Mouse (Mus musculus): ENCODE measurements around the gene Jag2. TPM values are rescaled to one million over a fixed set of nuclear protein-coding genes. Genes with fewer than 3 reads are reported as not detected.
A peak's percentile ranks its signal among the peaks of the same experiment; 100 is the strongest.

Gene Jag2
- polyA plus RNA-seq, 1 experiment from 2014 or later = 3.7 TPM

DNA sequence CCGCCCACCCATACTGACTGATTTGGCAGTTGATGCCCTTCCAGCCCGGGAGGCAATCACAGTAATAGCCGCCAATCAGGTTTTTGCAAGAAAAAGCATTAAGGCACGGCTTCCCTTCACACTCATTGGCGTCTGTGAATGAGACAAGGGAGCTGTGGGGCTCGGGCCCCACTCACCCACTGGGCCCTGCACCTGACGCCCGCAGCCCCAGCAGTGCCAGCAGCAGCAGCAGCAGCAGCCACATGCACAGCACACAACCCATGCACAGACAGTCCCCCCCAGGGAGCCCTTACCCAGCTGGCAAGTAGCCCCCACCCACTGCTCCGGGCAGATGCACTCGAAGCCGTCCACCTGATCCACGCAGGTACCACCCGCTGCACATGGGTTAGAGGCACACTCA lies 14.0 kb downstream of the Jag2 start:
- H3K9ac ChIP-seq = no peak overlapping the region
- 83% methylated on average over 13 of the region's 13 CpGs for WGBS
- no peak for ATAC-seq

DNA sequence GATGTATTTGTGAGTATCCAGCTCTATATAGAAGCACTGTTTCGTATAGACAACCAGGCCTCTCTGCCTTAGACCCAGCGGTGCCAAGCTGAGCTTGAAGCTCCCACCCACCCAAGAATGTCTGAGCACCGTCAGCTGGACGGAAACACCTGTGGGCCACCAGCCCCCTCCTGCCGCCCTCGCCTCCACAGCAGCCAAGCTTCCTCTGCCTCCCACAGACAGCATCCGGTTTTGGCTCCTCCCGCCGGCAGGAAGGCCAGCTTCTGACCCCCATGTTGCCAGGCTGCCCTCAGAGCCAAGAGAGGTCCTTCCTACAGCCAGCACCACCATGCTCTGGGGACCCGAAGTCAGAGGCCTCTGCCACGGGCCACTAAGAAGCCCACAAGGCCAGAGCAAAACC lies 15.0 kb downstream of the Jag2 start:
- no peak for ATAC-seq
- no peaks in the 10 kb centered on the region for H3K9me3 ChIP-seq
- no peak overlapping the region for H3K4me2 ChIP-seq (replicated peaks)
- no peak overlapping the region for H3K27ac ChIP-seq
- no peaks in the 10 kb centered on the region for H3K36me3 ChIP-seq
- 0 out of 2 replicates have a peak, but pooled peaks cover 5% of the 10 kb centered on the region for H3K4me1 ChIP-seq (replicated peaks)
- H3K4me3 ChIP-seq (replicated peaks) = no peak overlapping the region
- no peak overlapping the region for H3K9ac ChIP-seq
- H3K27me3 ChIP-seq (replicated peaks) = no peaks in the 10 kb centered on the region
- WGBS = 78% methylated on average over 11 of the region's 11 CpGs

More for the DNA sequence above, 14.0 kb downstream of the Jag2 start:
- Histone ChIP-seq H3K36me3 (no peaks in the 10 kb centered on the region), H3K27ac (no peak overlapping the region), H3K4me1 (replicated peaks) (0 out of 2 replicates have a peak, but pooled peaks cover 5% of the 10 kb centered on the region), H3K9me3 (no peaks in the 10 kb centered on the region), H3K4me3 (replicated peaks) (no peak overlapping the region), H3K27me3 (replicated peaks) (no peaks in the 10 kb centered on the region), H3K4me2 (replicated peaks) (no peak overlapping the region)

DNA sequence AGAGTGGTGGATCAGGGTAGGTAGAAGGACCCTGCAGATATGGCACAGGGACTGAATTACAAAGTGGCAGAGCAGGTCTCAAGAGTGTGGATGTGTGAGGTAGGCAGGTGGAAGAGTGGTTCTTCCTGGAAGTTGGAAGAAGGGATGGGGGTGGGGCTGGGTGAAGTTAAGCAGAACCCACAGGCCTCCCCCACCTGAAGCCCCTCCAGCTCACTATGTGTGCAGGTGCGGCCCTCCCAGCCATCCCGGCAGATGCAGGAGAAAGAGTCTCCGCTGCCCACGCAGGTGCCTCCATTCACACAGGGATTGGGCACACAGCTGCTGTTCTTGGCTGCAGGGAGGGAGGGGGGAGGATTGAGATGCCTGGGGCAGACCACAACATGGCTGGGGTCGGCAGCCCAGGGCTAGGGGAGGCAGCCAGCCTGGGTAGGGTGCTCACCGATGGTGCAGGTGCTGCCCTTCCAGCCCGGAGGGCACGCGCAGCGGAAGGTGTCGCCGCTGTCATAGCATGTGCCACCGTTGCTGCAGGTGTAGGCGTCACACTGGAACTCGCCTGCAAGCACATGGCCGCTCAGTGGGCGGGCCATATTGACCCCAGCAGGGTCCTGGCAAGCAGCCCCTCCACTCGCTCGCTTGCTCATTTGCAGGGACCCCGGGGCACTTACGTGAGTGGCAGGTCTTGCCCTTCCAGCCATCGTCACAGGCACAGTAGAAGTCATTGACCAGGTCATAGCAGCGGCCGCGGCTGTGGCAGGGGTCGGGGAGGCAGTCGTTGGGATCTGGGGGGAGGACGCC lies 16.4 kb downstream of the Jag2 start:
- Histone ChIP-seq H3K9ac (no peak overlapping the region), H3K4me1 (replicated peaks) (0 out of 2 replicates have a peak, but pooled peaks cover 5% of the 10 kb centered on the region), H3K36me3 (no peaks in the 10 kb centered on the region), H3K4me3 (replicated peaks) (no peak overlapping the region), H3K27me3 (replicated peaks) (no peaks in the 10 kb centered on the region), H3K27ac (no peak overlapping the region), H3K9me3 (no peaks in the 10 kb centered on the region), H3K4me2 (replicated peaks) (no peak overlapping the region)
- 88% methylated on average over 28 of the region's 28 CpGs for WGBS
- ATAC-seq = no peak

DNA sequence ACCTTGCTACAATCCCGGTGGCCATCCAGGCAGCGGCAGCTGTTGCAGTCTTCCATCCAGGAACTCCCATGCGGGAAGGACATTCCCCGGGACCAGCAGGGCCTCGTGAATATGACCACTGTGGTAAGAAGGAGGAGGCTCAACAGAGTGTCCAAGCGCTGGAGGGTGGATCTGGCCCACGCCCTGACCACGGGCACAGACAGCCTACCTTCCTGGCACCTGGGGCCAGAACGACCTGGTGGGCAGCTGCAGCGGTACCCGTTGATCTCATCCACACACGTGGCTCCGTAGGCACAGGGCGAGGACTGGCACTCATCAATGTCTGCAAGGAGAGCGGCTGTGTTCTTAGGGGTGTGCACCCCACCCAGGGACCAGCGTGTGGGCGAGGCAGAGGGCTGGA lies 17.9 kb downstream of the Jag2 start:
- H3K9ac ChIP-seq = no peak overlapping the region
- 81% methylated on average over 17 of the region's 17 CpGs for WGBS
- H3K36me3 ChIP-seq = no peaks in the 10 kb centered on the region
- 0 out of 2 replicates have a peak, but pooled peaks cover 5% of the 10 kb centered on the region for H3K4me1 ChIP-seq (replicated peaks)
- H3K4me3 ChIP-seq (replicated peaks) = no peak overlapping the region
- no peak overlapping the region for H3K27ac ChIP-seq
- H3K9me3 ChIP-seq = no peaks in the 10 kb centered on the region
- ATAC-seq = no peak
- no peaks in the 10 kb centered on the region for H3K27me3 ChIP-seq (replicated peaks)
- no peak overlapping the region for H3K4me2 ChIP-seq (replicated peaks)

DNA sequence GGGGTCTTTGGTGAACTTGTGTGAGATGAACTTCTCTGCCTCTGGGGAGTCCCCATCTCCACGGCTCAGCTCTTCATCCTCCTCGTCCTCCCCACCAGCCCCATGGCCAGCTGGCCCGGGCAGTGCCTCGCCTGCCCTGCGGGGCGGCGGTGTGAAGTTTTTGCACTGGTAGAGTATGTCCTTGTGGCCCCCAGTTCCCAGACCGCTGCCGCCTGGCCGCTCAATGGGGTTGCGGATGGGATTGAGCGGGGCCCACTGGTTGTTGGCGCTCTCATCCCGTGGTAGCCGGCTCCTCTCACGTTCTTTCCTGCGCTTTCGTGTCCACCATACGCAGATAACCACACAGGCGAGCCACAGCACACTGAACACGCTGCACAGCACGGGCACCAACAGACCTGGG lies 20.6 kb downstream of the Jag2 start:
- H3K27me3 ChIP-seq (replicated peaks) = no peaks in the 10 kb centered on the region
- H3K27ac ChIP-seq = no peak overlapping the region
- H3K4me1 ChIP-seq (replicated peaks) = no peaks in the 10 kb centered on the region
- H3K4me3 ChIP-seq (replicated peaks) = no peak overlapping the region
- H3K36me3 ChIP-seq = no peaks in the 10 kb centered on the region
- no peak for ATAC-seq
- H3K9ac ChIP-seq = no peak overlapping the region
- no peak overlapping the region for H3K4me2 ChIP-seq (replicated peaks)
- H3K9me3 ChIP-seq = no peaks in the 10 kb centered on the region
- 94% methylated on average over 22 of the region's 22 CpGs for WGBS

DNA sequence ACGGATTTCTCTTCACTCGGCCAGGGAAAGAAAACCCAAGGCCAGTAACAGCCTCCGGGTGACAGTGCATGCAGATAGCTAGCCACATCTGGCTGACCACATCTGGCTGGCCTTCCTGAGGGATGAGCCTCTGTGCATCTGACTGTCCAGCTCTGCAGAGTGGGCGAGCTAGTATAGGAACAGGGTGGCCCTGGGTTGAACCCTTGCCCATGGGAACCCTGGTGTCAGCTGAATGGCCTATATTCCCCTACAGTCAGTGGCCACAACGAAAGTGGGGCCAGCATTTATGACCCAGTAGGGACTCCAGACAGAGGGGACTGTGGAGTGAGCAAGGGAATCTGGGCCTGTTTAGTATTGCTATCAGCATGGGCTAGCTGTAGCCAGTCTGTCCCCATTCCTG lies 24.6 kb downstream of the Jag2 start:
- H3K27ac ChIP-seq = no peak overlapping the region
- H3K4me2 ChIP-seq (replicated peaks) = no peak overlapping the region
- ATAC-seq = no peak
- no peaks in the 10 kb centered on the region for H3K9me3 ChIP-seq
- 81% methylated on average over 5 of the region's 5 CpGs for WGBS
- no peaks in the 10 kb centered on the region for H3K27me3 ChIP-seq (replicated peaks)
- no peaks in the 10 kb centered on the region for H3K36me3 ChIP-seq
- H3K4me1 ChIP-seq (replicated peaks) = no peaks in the 10 kb centered on the region
- no peak overlapping the region for H3K9ac ChIP-seq
- no peak overlapping the region for H3K4me3 ChIP-seq (replicated peaks)

DNA sequence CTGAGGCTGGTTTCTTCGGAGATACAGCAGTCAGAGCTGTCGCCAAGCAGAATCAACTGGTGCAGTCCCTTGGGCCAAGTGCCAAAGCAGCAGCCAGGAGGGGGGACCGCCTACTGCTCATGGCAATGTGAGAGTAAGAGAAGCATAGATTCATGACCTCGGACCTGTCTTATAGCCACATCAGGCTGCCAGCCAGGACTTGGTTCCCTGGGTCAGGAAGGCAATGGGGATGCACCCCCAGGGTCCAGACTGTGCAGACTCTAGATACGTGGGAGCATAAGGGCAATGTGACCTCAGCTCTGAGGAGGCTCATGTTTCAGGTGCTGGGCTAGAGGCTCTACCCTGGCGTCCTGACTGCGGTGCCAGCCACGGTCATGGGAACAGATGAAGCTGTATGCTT lies 25.6 kb downstream of the Jag2 start:
- WGBS = 70% methylated on average over 8 of the region's 8 CpGs
- Histone ChIP-seq H3K9me3 (no peaks in the 10 kb centered on the region), H3K4me2 (replicated peaks) (no peak overlapping the region), H3K4me1 (replicated peaks) (no peaks in the 10 kb centered on the region), H3K4me3 (replicated peaks) (no peak overlapping the region), H3K27ac (no peak overlapping the region), H3K36me3 (no peaks in the 10 kb centered on the region), H3K27me3 (replicated peaks) (no peaks in the 10 kb centered on the region), H3K9ac (no peak overlapping the region)
- ATAC-seq = no peak

DNA sequence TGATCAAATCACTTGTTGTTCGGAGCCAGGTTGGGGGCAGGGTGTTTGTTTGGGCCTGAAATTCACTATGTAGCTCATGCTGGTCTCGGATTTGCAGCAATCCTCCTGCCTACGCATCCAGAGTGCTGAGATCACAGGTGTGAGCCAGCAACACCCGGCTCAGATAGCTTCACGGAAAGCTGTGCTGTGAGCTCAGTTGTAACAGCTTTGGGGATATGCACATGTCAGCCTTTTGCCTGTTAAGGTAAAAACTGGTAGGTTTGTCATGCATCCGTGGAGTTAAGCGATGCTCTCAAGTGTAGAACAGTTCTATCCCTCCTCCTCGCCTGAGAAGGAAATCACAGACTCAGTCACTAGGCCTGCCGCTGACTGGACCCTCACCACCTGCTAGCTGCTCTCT lies 28.9 kb downstream of the Jag2 start:
- H3K36me3 ChIP-seq = no peaks in the 10 kb centered on the region
- WGBS = 82% methylated on average over 9 of the region's 9 CpGs
- H3K4me3 ChIP-seq (replicated peaks) = no peak overlapping the region
- H3K9me3 ChIP-seq = no peaks in the 10 kb centered on the region
- H3K27ac ChIP-seq = no peak overlapping the region
- peaks cover 5% of the 10 kb centered on the region; the same call in 1 of the 2 replicates for H3K4me1 ChIP-seq (replicated peaks)
- H3K9ac ChIP-seq = no peak overlapping the region
- H3K4me2 ChIP-seq (replicated peaks) = no peak overlapping the region
- no peak for ATAC-seq
- H3K27me3 ChIP-seq (replicated peaks) = no peaks in the 10 kb centered on the region

DNA sequence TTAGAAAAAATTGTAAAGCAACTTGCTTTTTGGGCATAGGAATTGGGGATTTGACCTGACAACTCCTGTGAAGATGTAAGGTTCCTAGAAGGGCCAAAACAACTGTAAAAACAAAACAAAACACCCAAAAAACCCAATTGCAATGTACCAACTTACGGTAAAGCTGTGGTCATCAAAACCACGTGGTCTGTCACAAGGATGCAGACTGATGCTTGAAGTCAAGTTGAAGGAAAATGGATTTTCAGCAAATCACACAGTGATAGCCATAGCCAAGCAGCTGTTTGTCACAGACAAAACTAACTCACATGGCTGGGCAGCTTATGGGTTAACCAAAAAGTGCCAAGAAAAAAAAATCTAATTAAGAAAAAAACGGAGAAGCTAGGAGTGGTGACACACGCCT lies 30.6 kb downstream of the Jag2 start:
- H3K4me1 ChIP-seq (replicated peaks) = peaks cover 5% of the 10 kb centered on the region; the same call in 1 of the 2 replicates
- no peaks in the 10 kb centered on the region for H3K27me3 ChIP-seq (replicated peaks)
- no peak overlapping the region for H3K27ac ChIP-seq
- H3K9me3 ChIP-seq = no peaks in the 10 kb centered on the region
- 71% methylated on average over 4 of the region's 4 CpGs for WGBS
- no peak for ATAC-seq
- no peak overlapping the region for H3K9ac ChIP-seq
- no peak overlapping the region for H3K4me2 ChIP-seq (replicated peaks)
- no peak overlapping the region for H3K4me3 ChIP-seq (replicated peaks)
- H3K36me3 ChIP-seq = no peaks in the 10 kb centered on the region

DNA sequence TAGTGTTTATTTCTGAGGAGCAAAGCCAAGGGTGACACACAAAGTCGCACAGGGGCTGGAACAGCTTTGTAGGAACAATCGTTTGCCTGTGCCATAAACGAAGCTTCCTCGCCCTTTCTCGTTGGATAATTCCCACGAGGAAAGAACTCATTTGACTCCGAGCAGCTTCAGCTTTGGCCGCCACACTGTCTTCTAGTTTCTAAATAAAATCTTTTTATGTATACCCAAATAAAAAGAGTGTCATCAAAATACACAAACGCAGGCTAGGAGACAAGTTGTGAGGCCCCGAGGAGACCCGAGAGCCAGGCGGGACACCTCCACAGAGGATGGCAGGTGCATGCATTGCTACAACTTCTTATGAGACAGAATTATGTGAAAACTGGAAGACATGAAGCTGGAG lies 31.2 kb downstream of the Jag2 start:
- 62% methylated on average over 12 of the region's 12 CpGs for WGBS
- H3K27ac ChIP-seq = no peak overlapping the region

DNA sequence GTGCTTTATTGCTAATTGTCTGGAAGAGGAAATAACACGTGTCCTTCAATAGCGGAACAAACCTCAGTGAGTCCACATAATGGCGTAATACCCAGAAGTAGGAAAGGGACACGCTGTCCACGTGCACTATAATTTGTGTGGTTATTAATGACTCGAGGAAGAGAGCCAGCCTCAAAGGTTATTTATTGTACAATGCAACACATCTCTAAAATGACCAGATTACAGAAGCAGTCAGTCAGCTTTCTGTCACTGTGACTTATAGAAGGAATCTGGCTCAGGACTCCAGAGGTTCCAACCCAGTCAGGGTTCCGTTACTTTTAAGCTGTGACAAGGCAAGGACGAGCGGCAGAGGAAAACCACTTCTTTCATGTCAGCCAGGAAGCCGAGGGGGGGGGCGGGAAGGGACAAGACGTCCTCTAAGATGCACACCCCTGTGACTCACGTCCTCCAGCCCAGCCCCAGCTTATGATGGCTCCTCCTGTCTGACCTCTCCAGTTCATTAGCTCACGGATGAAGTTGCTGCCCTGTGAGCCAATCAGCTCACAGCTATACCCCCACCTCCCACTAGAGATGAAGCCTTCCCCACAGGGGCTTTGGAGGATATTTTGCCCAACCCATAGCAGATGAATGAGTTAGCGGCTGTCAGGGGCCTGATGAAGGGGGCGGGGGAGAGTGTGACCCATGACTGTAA lies 31.9 kb downstream of the Jag2 start:
- WGBS = 31% methylated on average over 16 of the region's 16 CpGs
- peak; percentile 83 for ATAC-seq

More for the DNA sequence above, 31.2 kb downstream of the Jag2 start:
- Histone ChIP-seq H3K4me1 (replicated peaks) (peaks cover 5% of the 10 kb centered on the region; the same call in 1 of the 2 replicates), H3K4me3 (replicated peaks) (no peak overlapping the region), H3K9ac (no peak overlapping the region), H3K4me2 (replicated peaks) (no peak overlapping the region), H3K9me3 (no peaks in the 10 kb centered on the region), H3K36me3 (no peaks in the 10 kb centered on the region), H3K27me3 (replicated peaks) (no peaks in the 10 kb centered on the region)
- ATAC-seq = no peak

DNA sequence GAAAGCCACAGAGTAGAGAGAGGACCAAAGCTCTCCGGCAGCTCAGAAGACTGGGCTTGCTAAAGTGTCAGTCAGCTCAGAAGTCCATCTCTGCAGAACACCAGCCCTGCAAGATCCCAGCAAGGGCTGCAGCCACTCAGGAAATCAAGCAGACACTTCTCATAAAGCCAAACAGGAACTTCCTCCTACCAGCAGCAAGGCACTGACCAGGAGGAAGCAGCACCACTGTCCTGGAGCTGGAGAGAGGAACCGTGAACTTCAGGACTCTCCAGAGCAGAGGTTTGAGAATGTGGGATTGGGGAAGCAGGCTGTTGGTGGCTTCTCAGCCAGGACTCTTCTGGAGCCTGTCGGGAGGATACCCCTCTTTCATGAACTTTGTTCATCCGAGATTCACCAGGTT lies 34.6 kb downstream of the Jag2 start:
- Histone ChIP-seq H3K27ac (0 out of 2 replicates have a peak overlapping the region, but pooled peaks have one; percentile 0), H3K4me2 (replicated peaks) (no peak overlapping the region), H3K27me3 (replicated peaks) (no peaks in the 10 kb centered on the region), H3K4me3 (replicated peaks) (no peak overlapping the region), H3K9me3 (no peaks in the 10 kb centered on the region), H3K36me3 (no peaks in the 10 kb centered on the region), H3K4me1 (replicated peaks) (peaks cover 5% of the 10 kb centered on the region; the same call in 1 of the 2 replicates), H3K9ac (no peak overlapping the region)
- WGBS = 51% methylated on average over 4 of the region's 4 CpGs
- no peak for ATAC-seq

More for the DNA sequence above, 31.9 kb downstream of the Jag2 start:
- Histone ChIP-seq H3K27me3 (replicated peaks) (no peaks in the 10 kb centered on the region), H3K4me3 (replicated peaks) (no peak overlapping the region), H3K4me1 (replicated peaks) (peaks cover 5% of the 10 kb centered on the region; the same call in 1 of the 2 replicates), H3K9ac (0 out of 2 replicates have a peak overlapping the region, but pooled peaks have one; percentile 18), H3K4me2 (replicated peaks) (peak overlapping the region; percentile 22; the same call in 1 of the 2 replicates), H3K36me3 (no peaks in the 10 kb centered on the region), H3K27ac (no peak overlapping the region), H3K9me3 (no peaks in the 10 kb centered on the region)
